Mouse (Mus musculus): ENCODE results near the gene Nrxn3.

Nrxn3 gene

DNA sequence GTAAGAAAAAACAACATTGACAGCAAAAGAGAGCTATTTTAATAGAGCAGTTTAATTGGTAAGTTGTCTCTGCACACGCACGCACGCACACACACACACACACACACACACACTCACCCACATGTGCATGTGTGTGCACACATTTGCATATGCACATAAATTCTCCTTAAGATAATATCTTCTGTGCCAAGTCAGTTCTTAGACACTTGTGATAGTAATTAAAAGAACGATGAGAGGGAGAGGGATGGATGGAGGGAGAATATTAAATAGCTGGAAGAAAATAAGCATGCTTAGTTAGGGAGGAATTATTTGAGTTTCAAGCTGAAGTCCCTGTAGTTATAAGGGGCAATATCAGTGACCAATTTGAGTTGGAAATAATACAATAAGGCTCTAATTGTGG is 203.6 kb downstream of the Nrxn3 start:
- no peak for DNase-seq (ENCODE audit: low spot score)

DNA sequence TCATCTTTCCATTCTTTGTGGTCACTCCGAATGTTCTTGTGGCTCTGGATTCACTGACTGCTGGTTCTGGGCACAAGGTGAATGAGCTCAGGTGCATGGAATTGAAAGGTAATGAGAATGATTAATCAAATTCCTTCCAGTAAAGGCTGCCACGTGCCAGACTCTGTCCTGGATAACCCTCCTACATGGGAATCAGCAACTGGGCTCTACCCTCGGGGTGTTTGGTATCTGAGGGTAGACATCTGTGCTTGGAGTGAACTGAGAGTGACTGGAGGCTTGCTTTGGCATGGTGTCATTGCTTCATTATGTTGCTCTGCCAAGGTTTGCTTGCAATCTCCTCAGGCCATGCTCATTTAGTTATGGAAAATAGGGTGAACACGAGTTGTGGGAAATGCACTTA is 209.0 kb downstream of the Nrxn3 start:
- no peak for DNase-seq (ENCODE audit: low spot score)

DNA sequence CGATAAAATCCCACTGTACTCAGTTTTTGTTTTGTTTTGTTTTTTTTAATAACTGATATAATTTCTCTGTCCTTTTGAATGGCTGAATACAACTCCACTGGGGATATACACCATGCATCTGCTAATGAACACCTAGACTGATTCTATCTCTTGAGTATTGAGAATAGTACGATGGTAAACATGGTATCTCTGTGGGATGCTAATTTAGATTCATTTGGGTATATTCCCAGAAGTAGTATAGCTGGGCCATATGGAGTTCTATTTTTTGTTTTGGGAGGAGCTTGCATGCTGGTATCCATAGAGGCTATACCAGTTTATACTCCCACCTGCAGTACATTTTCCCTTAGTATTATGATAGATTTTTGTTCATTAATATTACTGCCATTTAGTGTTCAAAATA is 217.0 kb downstream of the Nrxn3 start:
- DNase-seq (ENCODE audit: low spot score) = no peak

DNA sequence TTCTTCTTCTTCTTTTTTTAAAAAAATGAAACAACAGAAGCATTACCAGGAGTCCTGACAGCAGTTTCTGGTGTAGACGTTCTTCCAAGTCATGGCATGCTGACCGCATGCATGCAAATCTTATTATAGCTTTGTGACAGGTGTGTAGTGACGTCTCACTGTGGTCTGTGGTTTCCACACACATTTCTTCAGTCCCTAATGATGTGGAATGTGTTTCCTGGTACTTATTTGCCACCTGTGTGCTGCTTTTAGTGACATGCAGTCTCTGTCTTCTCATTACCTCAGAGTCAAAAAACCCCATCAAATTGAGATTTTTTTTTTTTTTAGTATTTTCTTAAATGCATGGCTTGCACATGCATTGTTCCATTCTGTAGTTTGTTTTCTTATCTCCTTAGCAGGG is 222.3 kb downstream of the Nrxn3 start:
- no peak for DNase-seq (ENCODE audit: low spot score)

DNA sequence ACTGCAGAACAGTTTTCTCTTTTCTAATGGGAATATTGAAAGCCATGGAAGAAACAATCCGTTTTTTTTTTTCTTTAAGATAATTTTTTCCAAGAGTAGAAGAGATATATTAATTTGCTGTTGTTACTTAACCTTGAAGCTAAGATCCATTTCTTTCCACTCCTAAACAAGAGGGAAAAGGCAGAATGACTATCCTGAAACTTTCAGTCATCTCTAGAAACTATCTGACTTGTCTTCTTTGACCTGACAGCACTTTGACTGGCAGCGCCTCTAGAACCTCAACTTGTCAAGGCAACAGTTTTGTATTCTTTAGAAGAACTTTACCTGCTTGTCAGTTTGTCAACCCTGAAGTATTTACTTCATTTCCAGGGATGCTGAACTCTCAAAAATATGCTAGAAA is 227.2 kb downstream of the Nrxn3 start:
- DNase-seq (ENCODE audit: low spot score) = no peak

DNA sequence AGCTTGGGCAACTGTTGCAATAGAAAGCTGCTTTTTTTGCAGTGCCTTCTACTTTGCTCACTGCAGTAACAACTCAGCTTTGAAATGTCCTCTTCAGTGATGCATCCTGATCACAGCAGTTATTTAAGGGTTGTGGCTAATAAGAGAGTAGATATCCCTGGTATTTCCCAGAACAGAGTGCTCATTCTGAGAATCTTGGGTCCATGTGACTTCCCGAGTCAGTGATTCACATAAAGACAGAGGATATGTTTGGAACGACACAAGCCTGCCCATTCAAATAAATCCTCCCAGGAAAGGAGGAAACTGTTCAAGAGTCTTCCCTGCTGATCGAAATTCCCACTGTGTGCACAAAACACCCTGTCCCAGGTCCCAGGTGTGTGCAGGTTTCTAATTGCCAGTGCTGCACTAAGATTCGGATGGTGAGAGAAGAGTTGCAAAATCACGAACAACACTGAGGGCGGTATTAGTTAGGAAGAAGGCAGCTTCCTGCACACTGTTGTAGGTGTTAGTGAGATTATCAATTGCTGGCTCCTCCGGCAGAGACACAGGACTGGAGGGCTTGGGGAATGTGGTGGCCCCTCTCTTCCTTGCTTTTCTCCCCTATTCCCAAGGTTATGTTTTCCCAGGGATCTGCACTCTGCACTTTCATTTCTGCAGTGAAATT is 230.4 kb downstream of the Nrxn3 start:
- DNase-seq (ENCODE audit: low spot score) = no peak

DNA sequence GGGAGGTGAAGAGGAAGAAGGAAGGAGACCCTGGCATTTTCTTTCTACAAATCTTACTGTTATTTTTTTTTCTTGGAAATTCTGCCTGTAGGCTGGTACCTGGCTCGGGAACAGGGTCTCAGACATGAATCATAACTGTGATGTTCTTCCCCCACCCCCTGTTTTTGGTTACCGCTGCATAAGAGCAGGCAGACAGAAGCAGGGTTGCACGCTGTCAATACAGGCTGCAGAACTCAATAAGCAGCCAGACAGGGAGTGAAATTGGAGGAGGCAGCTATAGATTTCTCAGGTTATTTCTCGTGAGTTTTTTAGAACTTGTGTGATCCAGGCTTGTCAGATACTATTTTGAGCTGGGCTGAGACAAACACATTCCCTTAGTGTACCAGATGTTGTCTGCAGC is 231.1 kb downstream of the Nrxn3 start:
- no peak for DNase-seq (ENCODE audit: low spot score)

DNA sequence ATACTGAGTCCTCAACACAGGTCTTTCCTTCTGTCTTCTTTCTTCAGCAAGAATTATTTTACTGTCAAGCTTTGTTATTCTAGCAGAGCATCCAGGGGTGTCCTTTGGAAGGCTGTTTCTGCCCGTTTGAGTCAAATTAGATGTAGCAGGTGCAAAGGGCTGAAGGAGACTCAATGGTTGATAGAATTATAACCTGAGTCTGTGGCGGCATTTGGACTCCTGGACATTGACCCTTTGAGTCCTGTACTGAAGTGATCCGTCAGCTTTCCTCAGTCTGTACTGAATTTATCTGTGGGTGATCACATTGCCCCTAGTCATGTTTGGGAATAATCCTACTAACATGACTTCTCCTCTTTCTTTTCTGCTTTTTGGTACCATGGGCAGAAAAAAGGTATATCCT is 234.8 kb downstream of the Nrxn3 start:
- DNase-seq (ENCODE audit: low spot score) = no peak

DNA sequence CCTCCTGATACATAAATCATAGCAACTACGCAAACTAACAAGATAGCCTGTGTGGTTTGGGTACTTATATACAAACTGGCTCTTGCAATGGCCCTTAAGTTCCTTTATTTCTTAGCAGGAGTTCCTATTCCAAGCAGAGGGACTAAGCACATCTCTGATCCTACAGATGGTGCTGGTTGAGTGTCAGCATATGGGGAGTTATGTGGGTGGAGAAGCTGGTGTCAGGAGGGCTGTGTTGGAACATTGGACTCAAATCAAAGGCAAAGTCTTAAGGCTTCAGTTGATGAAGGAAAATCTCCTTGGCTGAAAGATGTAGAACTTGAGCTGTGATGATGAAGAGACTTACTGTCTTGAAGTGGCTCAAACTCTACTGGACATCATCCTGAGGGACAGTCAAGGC is 238.1 kb downstream of the Nrxn3 start:
- DNase-seq (ENCODE audit: low spot score) = no peak

DNA sequence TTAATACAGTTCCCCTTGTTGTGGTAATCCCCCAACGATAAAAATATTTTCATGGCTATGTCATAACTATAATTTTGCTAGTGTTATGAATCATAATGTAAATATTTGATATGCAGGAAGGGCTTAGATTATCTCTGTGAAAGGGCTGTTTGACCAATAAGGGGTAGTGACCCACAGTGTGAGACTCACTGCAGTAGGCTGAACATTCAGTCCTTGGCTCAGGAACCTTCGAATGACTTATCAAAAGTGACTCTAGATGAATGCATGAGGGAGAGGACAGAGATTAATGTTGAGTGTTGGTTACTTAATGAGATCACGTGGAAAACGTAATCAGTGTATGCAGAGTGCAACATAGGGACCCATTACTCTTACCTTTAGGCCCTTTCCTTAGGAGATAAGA is 243.7 kb downstream of the Nrxn3 start:
- no peak for DNase-seq (ENCODE audit: low spot score)

DNA sequence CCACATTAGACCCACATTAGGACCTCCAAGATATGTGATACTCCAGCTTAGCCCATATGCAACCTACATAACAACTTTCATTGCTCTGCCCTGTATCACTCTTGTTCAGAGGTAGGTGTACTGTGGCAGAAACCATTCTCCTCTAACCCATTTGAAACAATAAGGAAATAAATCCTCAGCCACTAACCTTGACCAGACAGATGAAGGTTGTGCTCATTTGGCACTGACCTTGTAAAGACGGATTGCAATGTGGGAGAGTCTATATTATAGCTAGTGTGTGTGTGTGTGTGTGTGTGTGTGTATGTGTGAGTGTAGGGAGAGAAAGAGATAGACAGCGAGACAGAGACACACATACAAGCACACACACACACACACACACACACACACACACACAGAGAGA is 253.9 kb downstream of the Nrxn3 start:
- DNase-seq (ENCODE audit: low spot score) = no peak

DNA sequence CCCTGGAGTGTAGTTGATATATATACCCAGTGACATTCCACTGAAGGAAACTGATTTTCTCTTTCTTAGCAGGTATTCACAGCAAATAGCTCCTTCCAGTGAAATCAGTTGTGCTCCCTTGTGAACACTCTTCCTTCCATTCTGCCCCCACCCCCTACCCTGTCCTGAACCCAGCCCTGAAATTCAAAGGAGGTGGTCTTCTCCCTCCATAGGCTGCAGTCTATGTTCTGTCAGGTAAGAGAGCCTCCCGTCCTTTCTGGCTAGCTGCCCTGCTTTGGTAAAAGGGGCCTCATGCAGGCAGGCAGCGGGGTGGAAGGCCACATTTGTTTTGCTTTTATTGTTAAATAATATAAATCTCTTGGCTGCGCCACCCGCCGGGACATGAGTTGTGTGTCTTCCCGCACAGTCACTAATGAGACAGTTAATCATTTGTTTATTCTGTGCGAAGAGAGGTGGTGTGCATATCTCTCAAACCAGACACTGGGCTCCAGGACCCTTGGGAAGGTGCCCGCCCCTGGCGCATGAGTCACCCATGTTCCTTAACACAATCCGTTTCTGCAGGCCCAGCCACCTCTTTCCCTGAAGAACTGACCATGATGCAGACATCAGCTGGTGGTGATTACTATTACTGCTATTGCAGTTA is 261.1 kb downstream of the Nrxn3 start:
- peak; percentile 87 for DNase-seq (ENCODE audit: low spot score)

DNA sequence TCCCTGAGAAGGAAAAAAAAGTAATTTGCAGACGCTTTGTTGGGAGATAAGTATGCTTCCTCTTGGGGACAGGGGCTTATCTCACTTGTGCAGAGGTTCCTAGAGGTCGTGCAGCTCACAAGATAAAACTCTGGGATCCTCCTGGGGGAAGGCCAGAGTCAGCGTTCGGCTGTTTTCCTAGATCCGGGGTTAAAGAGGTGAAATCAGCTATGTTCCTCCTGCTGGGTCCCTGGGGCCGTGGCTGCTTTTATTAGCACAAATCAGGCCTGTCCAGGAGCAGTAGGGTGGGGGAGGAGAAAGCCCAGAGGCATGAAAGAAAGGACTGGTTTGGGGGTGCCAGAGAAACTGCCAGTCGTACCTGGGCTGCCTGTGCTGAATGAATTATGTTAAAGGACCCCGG is 261.7 kb downstream of the Nrxn3 start:
- DNase-seq (ENCODE audit: low spot score) = peak; percentile 96

DNA sequence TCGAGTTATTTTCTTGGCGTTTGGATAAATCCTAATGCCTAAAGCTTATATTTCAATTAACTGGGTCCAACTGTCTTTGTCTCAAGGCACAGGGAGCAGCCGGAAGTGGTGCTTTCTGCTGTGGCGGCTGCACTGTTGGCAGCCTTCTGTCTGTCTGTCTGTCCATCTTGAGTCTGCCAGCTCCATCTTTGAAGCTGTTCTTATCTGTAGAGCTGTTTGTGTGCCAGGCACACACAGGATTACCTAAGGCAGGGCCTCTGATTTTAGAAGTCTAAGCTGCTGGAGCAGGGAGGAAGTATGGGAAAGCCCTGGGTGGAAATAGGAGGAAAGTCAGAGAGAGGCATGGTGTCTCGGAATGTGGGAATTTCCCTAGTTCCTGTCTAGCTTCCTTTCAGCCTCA is 262.1 kb downstream of the Nrxn3 start:
- no peak for DNase-seq (ENCODE audit: low spot score)

DNA sequence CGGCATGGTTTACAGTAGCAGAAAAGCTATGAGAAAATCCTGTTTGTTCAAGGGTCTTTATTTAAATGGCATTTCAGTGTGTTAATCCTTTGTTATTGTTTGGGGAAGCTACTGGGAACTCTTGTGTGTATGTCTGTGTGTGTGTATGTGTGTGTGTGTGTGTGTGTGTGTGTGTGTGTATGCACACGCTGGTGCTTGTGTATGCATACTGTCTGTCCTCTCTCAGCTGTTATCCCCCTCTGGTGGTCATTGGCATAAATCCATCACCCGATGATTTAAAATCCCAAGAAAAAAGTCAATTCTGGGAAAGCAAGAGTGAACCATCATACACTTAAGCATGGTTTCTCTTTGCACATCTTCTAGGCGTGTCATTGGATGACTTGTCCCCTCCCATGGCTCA is 264.4 kb downstream of the Nrxn3 start:
- no peak for DNase-seq (ENCODE audit: low spot score)

DNA sequence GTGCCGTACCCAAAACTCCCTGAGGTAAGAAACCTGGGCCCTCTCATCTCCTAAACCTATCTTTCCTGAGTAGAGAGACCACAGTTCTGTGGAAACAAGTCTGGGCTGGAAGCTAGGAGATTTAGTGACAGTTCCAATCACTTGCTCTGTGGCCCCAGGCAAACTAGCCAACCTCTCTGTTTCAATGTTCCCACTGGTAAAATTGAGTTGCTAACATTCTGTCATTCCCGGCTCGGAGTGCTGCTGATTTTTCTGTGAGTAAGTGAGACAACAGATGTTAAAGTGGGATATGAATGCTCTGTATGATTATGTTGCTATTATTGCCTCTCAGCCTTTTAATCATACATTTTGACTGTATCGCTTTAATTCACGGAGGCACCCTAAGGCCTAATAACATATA is 268.1 kb downstream of the Nrxn3 start:
- DNase-seq (ENCODE audit: low spot score) = no peak

DNA sequence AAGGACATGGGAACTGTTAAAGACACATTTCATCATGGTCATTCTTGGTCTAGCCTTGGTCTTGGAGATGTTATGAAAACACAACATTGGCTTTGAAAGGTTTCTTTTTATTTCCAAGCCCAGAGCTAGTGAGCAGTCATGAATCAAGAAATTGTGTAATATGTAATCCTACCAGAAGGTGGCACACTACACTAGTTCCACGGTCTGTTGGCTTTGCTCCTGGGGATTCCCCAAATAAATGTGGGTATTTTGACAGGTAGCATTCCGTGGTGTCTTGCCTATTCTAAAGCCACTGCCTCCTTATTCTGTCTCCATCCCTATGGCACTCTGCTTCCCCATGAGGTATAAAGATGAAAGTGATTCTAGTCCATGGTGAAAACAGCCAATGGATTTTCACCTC is 269.5 kb downstream of the Nrxn3 start:
- DNase-seq (ENCODE audit: low spot score) = peak; percentile 62

DNA sequence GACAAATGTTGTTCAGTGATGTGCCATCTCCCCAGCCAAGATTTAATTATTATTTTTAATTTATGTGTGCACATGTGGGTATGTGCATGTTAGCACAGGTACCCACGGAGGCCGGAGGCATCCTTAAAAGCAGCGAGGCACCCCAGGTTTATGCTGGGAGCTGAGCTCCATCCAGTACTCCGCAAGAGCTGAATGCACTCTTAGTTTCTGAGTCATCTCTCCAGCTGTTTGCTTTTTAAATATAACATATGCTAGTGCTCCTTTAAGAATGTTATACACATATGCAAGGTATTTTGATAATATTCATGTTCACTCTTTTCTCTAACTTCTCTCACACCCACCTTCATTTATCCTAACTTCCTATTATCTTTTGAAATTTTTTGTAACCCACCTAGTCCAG is 271.1 kb downstream of the Nrxn3 start:
- DNase-seq (ENCODE audit: low spot score) = no peak

DNA sequence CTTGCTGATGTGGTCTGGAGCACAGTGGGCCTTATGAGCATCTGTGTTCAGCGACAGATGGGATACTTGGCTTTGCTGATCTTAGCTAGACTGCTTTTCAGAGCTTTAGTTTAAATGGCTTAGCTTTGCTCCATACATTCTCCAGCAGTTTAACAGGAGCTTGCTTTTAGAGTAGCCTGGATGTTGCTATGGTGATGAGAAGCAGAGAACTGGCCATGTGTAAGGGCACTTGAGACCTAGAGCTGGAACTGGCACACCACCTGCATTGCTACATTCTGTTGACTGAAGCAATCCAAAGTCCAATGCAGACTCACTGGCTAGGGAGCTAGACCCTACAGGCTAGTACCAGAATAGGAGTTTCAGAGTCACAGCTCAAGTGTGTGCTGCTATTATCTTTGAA is 293.8 kb downstream of the Nrxn3 start:
- DNase-seq (ENCODE audit: low spot score) = no peak

DNA sequence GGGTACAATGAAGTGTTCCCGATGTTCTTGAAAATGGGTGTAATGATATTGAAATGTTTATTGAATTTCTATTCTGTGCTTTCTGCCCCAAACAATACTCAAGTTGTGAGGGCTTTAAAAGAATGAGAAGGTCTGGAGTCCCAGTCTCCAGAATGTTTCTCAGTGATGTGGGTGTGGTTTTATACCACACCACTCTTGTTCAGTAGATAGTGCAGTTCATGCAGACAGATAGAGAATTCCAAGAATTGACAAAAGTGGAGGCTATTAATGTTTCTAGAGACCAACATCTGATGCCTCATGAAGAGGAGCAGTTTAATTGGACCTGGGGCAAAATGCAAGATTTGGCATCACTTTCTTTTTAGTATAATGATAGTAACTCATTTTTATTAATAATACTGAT is 302.5 kb downstream of the Nrxn3 start:
- no peak for DNase-seq (ENCODE audit: low spot score)

DNA sequence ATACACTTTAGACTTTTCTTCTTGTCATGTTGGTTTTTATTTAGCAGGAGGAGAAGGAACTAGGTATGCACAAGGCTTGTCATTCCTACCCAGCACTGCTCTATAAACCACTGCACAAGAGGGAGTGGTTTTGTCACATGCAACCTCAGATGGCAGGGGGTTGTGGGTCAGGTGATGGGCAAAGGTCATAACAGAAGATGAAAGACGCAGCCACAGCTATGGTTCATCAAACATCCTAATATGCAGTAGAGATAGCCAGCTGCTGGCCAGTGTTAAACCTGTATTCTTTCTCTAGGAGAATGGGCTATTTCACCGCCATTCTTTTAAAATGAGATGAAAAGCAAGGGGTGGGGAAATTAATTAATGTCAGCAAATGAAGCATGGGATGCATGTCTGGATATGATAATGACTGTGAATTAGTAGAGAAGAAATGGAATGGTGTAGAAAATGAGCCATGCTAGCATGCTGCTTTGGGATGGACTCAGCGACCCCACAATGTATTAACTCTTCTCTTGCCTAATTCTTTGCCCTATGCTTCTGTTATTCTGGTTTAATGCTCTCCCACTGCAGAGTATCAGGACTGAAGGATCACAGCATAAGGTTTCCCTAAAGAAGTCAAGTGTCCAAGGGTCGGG is 313.4 kb downstream of the Nrxn3 start:
- DNase-seq (ENCODE audit: low spot score) = no peak

DNA sequence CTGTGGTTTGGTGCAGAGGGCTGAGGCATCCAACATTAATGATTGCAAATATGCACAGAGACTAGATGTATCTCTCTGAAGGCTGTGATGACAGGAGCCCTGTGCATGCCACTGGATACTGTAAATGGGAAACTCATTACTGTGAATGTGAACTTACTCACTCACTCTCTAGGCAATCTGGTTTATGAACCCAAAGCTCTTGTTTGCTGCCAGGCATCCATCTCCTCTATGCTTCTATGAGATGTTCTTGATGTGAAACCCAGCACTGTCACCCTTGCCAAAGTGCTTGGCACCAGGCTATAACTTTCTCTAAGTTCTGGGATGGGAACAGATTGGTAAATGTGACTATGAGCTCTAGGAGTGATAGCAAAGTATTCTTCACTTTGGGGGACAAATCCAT is 317.5 kb downstream of the Nrxn3 start:
- DNase-seq (ENCODE audit: low spot score) = no peak

DNA sequence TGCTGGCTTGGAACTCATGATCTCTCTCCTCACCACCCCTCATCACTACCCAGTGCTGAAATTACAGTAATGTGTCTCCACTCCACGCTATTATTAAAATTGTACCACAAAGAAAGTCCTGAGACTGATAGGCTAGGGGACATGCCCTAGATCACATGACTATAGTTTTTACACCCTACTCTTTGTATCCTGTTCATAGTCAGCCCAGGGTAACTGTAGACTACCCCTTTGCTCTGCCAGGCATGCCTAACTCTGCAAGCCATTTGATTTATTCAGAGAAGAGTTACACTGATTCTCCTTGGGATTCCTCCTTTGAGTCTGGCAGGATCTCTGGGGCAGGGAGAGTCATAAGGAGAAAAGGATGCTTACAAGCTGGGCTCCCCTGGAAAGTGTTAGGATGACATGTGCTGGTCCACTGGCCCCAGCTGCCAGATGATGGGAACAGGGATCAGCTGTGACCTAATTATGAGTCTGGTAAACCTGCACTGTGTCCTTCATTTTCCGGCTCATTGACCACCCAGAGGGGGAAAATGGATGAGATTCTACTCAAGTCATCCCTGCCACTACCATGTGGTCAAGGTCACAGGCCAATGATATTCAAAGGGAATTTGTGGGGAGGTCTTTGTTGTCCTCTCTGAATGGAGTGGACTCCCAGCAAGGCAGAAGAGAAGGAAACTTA is 318.9 kb downstream of the Nrxn3 start:
- DNase-seq (ENCODE audit: low spot score) = no peak
